Mouse (Mus musculus) heart, postnatal 0 days (tissue): ENCODE results near the gene Kir3dl2. TPM values are rescaled to one million over a fixed set of nuclear protein-coding genes. Genes with fewer than 3 reads are reported as not detected.
"Not testable (repeated sequence)": the region's sequence is repeated elsewhere in the genome, so short reads cannot be mapped to it uniquely, and the experiment has no call there.

Experiments used
- ATAC-seq: fragments of 200-750 bp; cut with Nextera tagmentation; 2 replicates; pipeline ENCODE4 v1.8.0; 2017; ENCODE audit warnings: low read depth, moderate number of reproducible peaks, moderate library complexity; ENCODE audit not compliant: insufficient read depth
- DNase-seq: peaks from one replicate; pipeline ENCODE4 v3.0.0-alpha.2; 2016; ENCODE audit warnings: low spot score
- H3K27ac ChIP-seq: fragments of 300-500 bp; sonication (generic); 2 replicates; pipeline ENCODE4 v1.5.1; 2014; ENCODE audit warnings: low read depth, mild to moderate bottlenecking
- H3K27me3 ChIP-seq: fragments of 300-500 bp; sonication (generic); 2 replicates; pipeline ENCODE4 v1.6.1; 2014; ENCODE audit warnings: low read length, mixed read lengths; ENCODE audit not compliant: control insufficient read depth, insufficient read depth
- H3K36me3 ChIP-seq: fragments of 300-500 bp; sonication (generic); replicated peaks from 2 replicates; pipeline ENCODE4 v1.6.1; 2014; ENCODE audit warnings: low read length, mixed read lengths; ENCODE audit not compliant: control insufficient read depth, insufficient read depth
- H3K4me1 ChIP-seq: fragments of 300-500 bp; sonication (generic); 2 replicates; pipeline ENCODE4 v1.6.1; 2014; ENCODE audit warnings: antibody characterized with exemption; ENCODE audit not compliant: control insufficient read depth, insufficient read depth
- H3K4me2 ChIP-seq: fragments of 300-500 bp; sonication (generic); 2 replicates; pipeline ENCODE4 v1.6.1; 2014; ENCODE audit warnings: low read depth, mild to moderate bottlenecking, low read length, moderate library complexity
- H3K4me3 ChIP-seq: fragments of 300-500 bp; sonication (generic); 2 replicates; pipeline ENCODE4 v1.5.1; 2014; ENCODE audit warnings: low read depth, low read length
- H3K9ac ChIP-seq: fragments of 300-500 bp; sonication (generic); replicated peaks from 2 replicates; pipeline ENCODE4 v1.6.1; 2014; ENCODE audit warnings: low read depth, low read length, mixed read lengths
- H3K9me3 ChIP-seq: fragments of 300-500 bp; sonication (generic); replicated peaks from 2 replicates; pipeline ENCODE4 v1.6.1; 2016; ENCODE audit warnings: low read length; ENCODE audit not compliant: control insufficient read depth
- CTCF ChIP-seq: IDR thresholded peaks from 2 replicates; pipeline ENCODE4 v1.5.1; 2016; ENCODE audit warnings: antibody characterized with exemption, control low read depth, low read depth
- EP300 ChIP-seq: IDR thresholded peaks from 2 replicates; pipeline ENCODE4 v1.6.1; 2016; ENCODE audit warnings: antibody characterized with exemption, low read depth
- WGBS: fragments of 180-500 bp; shearing (Covaris S2); extraction: QIAGEN DNeasy Blood & Tissue Kit; methylation state at CpG from one replicate; pipeline ENCODE4 v1.1.7; 2014; 5-methylcytosine and 5-hydroxymethylcytosine counted together
- polyA plus RNA-seq: library from polyadenylated mRNA; unstranded; fragments of >200 nt; fragmentation: Nextera tagmentation; extraction: Ambion mirVana; gene quantifications from 2 replicates; pipeline ENCODE4 v1.2.1, GENCODE M21; 2015
- total RNA-seq: library from RNA; depleted of rRNA; stranded (reverse); fragments of >200 nt; gene quantifications from 2 replicates; pipeline ENCODE4 v1.2.3, GENCODE M21; 2014; ENCODE audit warnings: low replicate concordance; rRNA removed

The Kir3dl2 gene
- total RNA-seq, result not detected in 2 replicates
- not detected in 2 replicates for polyA plus RNA-seq

- 52% methylated on average over 1 of the region's 1 CpGs for WGBS
- not testable (repeated sequence) for H3K36me3 ChIP-seq, ATAC-seq, H3K4me1 ChIP-seq, H3K9ac ChIP-seq, H3K9me3 ChIP-seq, H3K27me3 ChIP-seq, DNase-seq, H3K4me2 ChIP-seq, H3K27ac ChIP-seq, H3K4me3 ChIP-seq
These were observed at the start of gene Kir3dl2 for GRCm38 (mm10) chrX:136543956-136544355. Gene Kir3dl2 (minus strand): TSS chrX:136544056.

GRCm38 (mm10) chrX:136590897-136591257, 47.0 kb upstream of the Kir3dl2 start:
- 25% methylated on average over 2 of the region's 2 CpGs for WGBS
- no peak overlapping the region for H3K27ac ChIP-seq
- no peaks in the 10 kb centered on the region for H3K36me3 ChIP-seq
- no peaks in the 10 kb centered on the region for H3K4me1 ChIP-seq
- H3K4me3 ChIP-seq, result no peak overlapping the region
- H3K4me2 ChIP-seq, result no peak overlapping the region
- TF ChIP-seq CTCF (no peak), EP300 (no peak)
- H3K9me3 ChIP-seq, result no peaks in the 10 kb centered on the region
- no peaks in the 10 kb centered on the region for H3K27me3 ChIP-seq
- ATAC-seq, result no peak
- DNase-seq, result no peak
- H3K9ac ChIP-seq, result no peak overlapping the region

- H3K27me3 ChIP-seq, result no peaks in the 10 kb centered on the region
- no peaks in the 10 kb centered on the region for H3K4me1 ChIP-seq
- H3K9ac ChIP-seq, result no peak within 1 kb of the TSS
- H3K9me3 ChIP-seq, result no peaks in the 10 kb centered on the region
- ATAC-seq (no peak), DNase-seq (no peak)
- no peak for TF ChIP-seq CTCF
- TF ChIP-seq EP300, result no peak
- no peak within 1 kb of the TSS for H3K27ac ChIP-seq
- WGBS, result 51% methylated on average over 12 of the region's 12 CpGs
- no peak within 1 kb of the TSS for H3K4me3 ChIP-seq
- H3K4me2 ChIP-seq, result no peak within 1 kb of the TSS
- H3K36me3 ChIP-seq, result no peaks in the 10 kb centered on the region
These were observed 46.5 kb upstream of the Kir3dl2 start, which contains the start of gene Tceal3 for GRCm38 (mm10) chrX:136590199-136590896. Gene Tceal3 (plus strand): TSS chrX:136590842.

GRCm38 (mm10) chrX:136584617-136585016, 40.8 kb upstream of the Kir3dl2 start:
- H3K9me3 ChIP-seq, result no peaks in the 10 kb centered on the region
- WGBS, result 89% methylated on average over 1 of the region's 1 CpGs
- no peaks in the 10 kb centered on the region for H3K27me3 ChIP-seq
- no peak overlapping the region for H3K27ac ChIP-seq
- DNase-seq (no peak), ATAC-seq (no peak)
- no peak overlapping the region for H3K9ac ChIP-seq
- no peaks in the 10 kb centered on the region for H3K4me1 ChIP-seq
- TF ChIP-seq EP300 (no peak), CTCF (no peak)
- H3K4me2 ChIP-seq, result no peak overlapping the region
- no peak overlapping the region for H3K4me3 ChIP-seq
- H3K36me3 ChIP-seq, result no peaks in the 10 kb centered on the region

- 85% methylated on average over 9 of the region's 9 CpGs for WGBS
- H3K4me2 ChIP-seq, H3K27ac ChIP-seq, H3K4me1 ChIP-seq, H3K9me3 ChIP-seq, H3K36me3 ChIP-seq, H3K27me3 ChIP-seq, ATAC-seq, H3K9ac ChIP-seq, H3K4me3 ChIP-seq, DNase-seq: not testable (repeated sequence)
These were observed 25.2 kb upstream of the Kir3dl2 start for GRCm38 (mm10) chrX:136569094-136569493.

- not testable (repeated sequence) for H3K4me1 ChIP-seq, H3K9me3 ChIP-seq, H3K4me3 ChIP-seq, DNase-seq, H3K36me3 ChIP-seq, H3K27ac ChIP-seq, H3K27me3 ChIP-seq, ATAC-seq, H3K4me2 ChIP-seq, H3K9ac ChIP-seq
- 55% methylated on average over 4 of the region's 4 CpGs for WGBS
These were observed 26.2 kb downstream of the Kir3dl2 start, which contains the start of gene Kir3dl1 for GRCm38 (mm10) chrX:136517699-136518098. Gene Kir3dl1 (plus strand): TSS chrX:136517999.

Other genes with a start within 250 kb of the Kir3dl2 start
- not detected in 2 replicates for gene Kir3dl1, start 26.1 kb downstream of the Kir3dl2 start, total RNA-seq
- gene Kir3dl1, start 26.1 kb downstream of the Kir3dl2 start, polyA plus RNA-seq, result not detected in 2 replicates
- gene Tceal3, start 46.8 kb upstream of the Kir3dl2 start, total RNA-seq, result not detected in 2 replicates
- 0.85 and 1.3 TPM in 2 replicates for gene Tceal3, start 46.8 kb upstream of the Kir3dl2 start, polyA plus RNA-seq
- gene Tceal1, start 163.9 kb upstream of the Kir3dl2 start, total RNA-seq, result 4.9 and 7.3 TPM in 2 replicates
- gene Tceal1, start 163.9 kb upstream of the Kir3dl2 start, polyA plus RNA-seq, result 13.4 and 13.9 TPM in 2 replicates
- 115 and 173 TPM in 2 replicates for gene Morf4l2, start 199.6 kb upstream of the Kir3dl2 start, total RNA-seq
- 212 and 214 TPM in 2 replicates for gene Morf4l2, start 199.6 kb upstream of the Kir3dl2 start, polyA plus RNA-seq
- not detected in 2 replicates for gene Glra4, start 236.1 kb upstream of the Kir3dl2 start, total RNA-seq
- gene Glra4, start 236.1 kb upstream of the Kir3dl2 start, polyA plus RNA-seq, result not detected in 2 replicates